Mouse (Mus musculus): ENCODE results near the gene Dnajc3. TPM values are rescaled to one million over a fixed set of nuclear protein-coding genes. Genes with fewer than 3 reads are reported as not detected.
A peak's percentile ranks its signal among the peaks of the same experiment; 100 is the strongest.

Dnajc3 gene
- total and polyA plus RNA-seq, 3 experiments = 29.0 to 40.6 (median 31.6) TPM

DNA sequence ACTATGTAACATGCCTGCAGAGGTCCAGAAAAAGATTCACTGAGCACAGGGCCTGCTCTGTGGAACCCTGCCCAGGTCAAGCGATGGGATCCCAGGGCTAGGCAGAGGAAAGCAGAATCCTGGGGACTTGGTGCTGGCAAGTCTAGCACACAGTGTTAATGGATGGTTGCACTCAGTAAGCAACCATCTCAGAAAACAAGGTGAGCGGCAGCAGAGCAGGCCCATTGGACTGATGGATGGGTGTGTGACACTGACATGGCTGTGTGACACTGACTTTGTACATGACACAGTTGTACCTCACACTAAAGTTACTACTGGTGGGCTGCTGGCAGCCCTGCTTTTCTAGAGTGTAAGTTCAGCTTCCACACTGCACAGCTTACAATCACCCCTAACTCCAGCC lies 71.8 kb downstream of the Dnajc3 start:
- Histone ChIP-seq H3K4me3 (replicated peaks in 1 of 3; ENCODE audit: low read depth in 2 of 3, low read length in 2 of 3, poor library complexity in 1 of 3) (no peak overlapping the region), H3K27ac (ENCODE audit: insufficient read depth, low read depth) (no peak overlapping the region), H3K9ac (ENCODE audit: insufficient read depth, low read depth) (no peak overlapping the region), H3K27me3 (replicated peaks) (peaks cover 2% of the 10 kb centered on the region), H3K4me1 (ENCODE audit: control insufficient read depth in 1 of 2, insufficient read depth in 2 of 2) (peaks cover 6 to 9% of the 10 kb centered on the region in 2 experiments; a peak in 2 of 4 replicates), H3K9me3 (replicated peaks; ENCODE audit: low read length) (no peaks in the 10 kb centered on the region), H3K4me2 (ENCODE audit: insufficient read depth, low read depth, poor library complexity, severe bottlenecking) (no peak overlapping the region), H3K36me3 (replicated peaks in 1 of 2; ENCODE audit: control insufficient read depth in 1 of 2, insufficient read depth in 1 of 2, low read length in 1 of 2) (no peaks in the 10 kb centered on the region), H3K79me2 (replicated peaks; ENCODE audit: control insufficient read depth, extremely low read depth, insufficient read depth, poor library complexity, severe bottlenecking) (no peaks in the 10 kb centered on the region)
- no peak for TF ChIP-seq CTCF (conservative IDR thresholded peaks at IDR 0.05 in 1 of 2, IDR thresholded peaks at IDR 0.05 in 1 of 2; ENCODE audit: low read depth in 2 of 2, low read length in 2 of 2)
- no peak for TF ChIP-seq JUN (IDR thresholded peaks at IDR 0.05; ENCODE audit: insufficient read depth, low read depth, low read length)
- TF ChIP-seq ELF1 (IDR thresholded peaks at IDR 0.05; ENCODE audit: low read depth, low read length) = no peak
- in situ Hi-C loops (cut with MboI; ENCODE audit: low pct_ligation_motif_present, low pct_unique_long_range_greater_than_20kb, low sequenced_read_pairs) = no loop called here
- DNase-seq (ENCODE audit: extremely low read depth) = no peak
- dilution Hi-C loops (cut with MboI; ENCODE audit: extremely low pct_ligation_motif_present, extremely low pct_unique_long_range_greater_than_20kb, low sequenced_read_pairs) = no loop called here

GRCm38 (mm10) chr14:119012607-119013431 lies 75.0 kb downstream of the Dnajc3 start:
- TF ChIP-seq NRF1 (IDR thresholded peaks at IDR 0.05; ENCODE audit: low read depth, low read length) = peak; percentile 91
- no peak for TF ChIP-seq CHD2 (IDR thresholded peaks at IDR 0.05; ENCODE audit: low read length)
- no peak for TF ChIP-seq MAFK (IDR thresholded peaks at IDR 0.05; ENCODE audit: insufficient replicate concordance, low read length)
- no peak for TF ChIP-seq KAT2A (IDR thresholded peaks at IDR 0.05; ENCODE audit: insufficient replicate concordance, low read length)
- TF ChIP-seq JUND (conservative IDR thresholded peaks at IDR 0.05; ENCODE audit: low read depth, low read length) = no peak
- no peak for TF ChIP-seq USF1 (IDR thresholded peaks at IDR 0.05; ENCODE audit: low read depth, low read length)
- in situ Hi-C loops (cut with MboI; ENCODE audit: low pct_ligation_motif_present, low pct_unique_long_range_greater_than_20kb, low sequenced_read_pairs) = no loop called here
- Histone ChIP-seq H3K9me3 (replicated peaks; ENCODE audit: low read length) (no peaks in the 10 kb centered on the region), H3K4me1 (ENCODE audit: control insufficient read depth in 1 of 2, insufficient read depth in 2 of 2) (peaks cover 0 to 9% of the 10 kb centered on the region in 2 experiments; a peak in 1 of 4 replicates), H3K27me3 (replicated peaks) (peaks cover 13% of the 10 kb centered on the region), H3K79me2 (replicated peaks; ENCODE audit: control insufficient read depth, extremely low read depth, insufficient read depth, poor library complexity, severe bottlenecking) (no peaks in the 10 kb centered on the region), H3K27ac (ENCODE audit: insufficient read depth, low read depth) (no peak overlapping the region), H3K9ac (ENCODE audit: insufficient read depth, low read depth) (no peak overlapping the region), H3K4me3 (replicated peaks in 1 of 3; ENCODE audit: low read depth in 2 of 3, low read length in 2 of 3, poor library complexity in 1 of 3) (peak overlapping the region in 1 of 3 experiments; percentile 2), H3K4me2 (ENCODE audit: insufficient read depth, low read depth, poor library complexity, severe bottlenecking) (peak overlapping the region; percentile 43; the same call in 1 of the 2 replicates), H3K36me3 (replicated peaks in 1 of 2; ENCODE audit: control insufficient read depth in 1 of 2, insufficient read depth in 1 of 2, low read length in 1 of 2) (no peaks in the 10 kb centered on the region)
- peak; percentile 33 for DNase-seq (ENCODE audit: extremely low read depth)
- dilution Hi-C loops (cut with MboI; ENCODE audit: extremely low pct_ligation_motif_present, extremely low pct_unique_long_range_greater_than_20kb, low sequenced_read_pairs) = no loop called here

DNA sequence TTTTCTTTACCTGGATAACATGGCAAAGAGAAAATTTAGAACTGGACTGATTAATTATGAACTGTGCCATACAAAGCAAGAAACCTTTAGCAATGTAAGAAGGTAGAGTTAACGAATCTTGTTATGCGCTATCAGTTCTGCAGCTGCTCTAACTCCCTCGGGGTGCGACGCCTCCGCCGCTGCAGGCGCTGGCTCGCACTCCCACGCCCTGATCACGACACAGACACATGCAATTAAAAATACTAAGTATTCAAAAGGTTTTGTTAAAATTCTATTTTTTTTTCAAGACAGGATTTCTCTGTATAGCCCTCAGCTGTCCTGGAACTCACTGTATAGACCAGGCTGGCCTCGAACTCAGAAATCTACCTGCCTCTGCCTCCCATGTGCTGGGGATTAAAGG lies 75.8 kb downstream of the Dnajc3 start:
- in situ Hi-C loops (cut with MboI; ENCODE audit: low pct_ligation_motif_present, low pct_unique_long_range_greater_than_20kb, low sequenced_read_pairs) = no loop called here
- dilution Hi-C loops (cut with MboI; ENCODE audit: extremely low pct_ligation_motif_present, extremely low pct_unique_long_range_greater_than_20kb, low sequenced_read_pairs) = no loop called here
- peaks cover 13% of the 10 kb centered on the region for H3K27me3 ChIP-seq (replicated peaks)

More for the DNA sequence above, 75.8 kb downstream of the Dnajc3 start:
- no peaks in the 10 kb centered on the region for H3K36me3 ChIP-seq (replicated peaks in 1 of 2; ENCODE audit: control insufficient read depth in 1 of 2, insufficient read depth in 1 of 2, low read length in 1 of 2)
- TF ChIP-seq MAFK (IDR thresholded peaks at IDR 0.05; ENCODE audit: insufficient replicate concordance, low read length) (no peak), MYC (IDR thresholded peaks at IDR 0.05; ENCODE audit: low read depth, low read length) (no peak), MAZ (IDR thresholded peaks at IDR 0.05; ENCODE audit: low read depth, low read length) (no peak), ZKSCAN1 (IDR thresholded peaks at IDR 0.05; ENCODE audit: borderline replicate concordance, low read depth, low read length) (no peak), USF1 (IDR thresholded peaks at IDR 0.05; ENCODE audit: low read depth, low read length) (no peak), PAX5 (IDR thresholded peaks at IDR 0.05; ENCODE audit: low read length) (no peak), ELF1 (IDR thresholded peaks at IDR 0.05; ENCODE audit: low read depth, low read length) (no peak), TCF12 (IDR thresholded peaks at IDR 0.05; ENCODE audit: low read depth, low read length) (no peak), HCFC1 (IDR thresholded peaks at IDR 0.05; ENCODE audit: low read depth, low read length) (no peak), MXI1 (IDR thresholded peaks at IDR 0.05; ENCODE audit: low read depth, low read length) (no peak), CHD2 (IDR thresholded peaks at IDR 0.05; ENCODE audit: low read length) (no peak), UBTF (IDR thresholded peaks at IDR 0.05; ENCODE audit: low read depth, low read length) (no peak), NRF1 (IDR thresholded peaks at IDR 0.05; ENCODE audit: low read depth, low read length) (no peak), USF2 (conservative IDR thresholded peaks at IDR 0.05; ENCODE audit: low read depth, low read length) (no peak), ZC3H11A (IDR thresholded peaks at IDR 0.05; ENCODE audit: low read depth, low read length) (no peak), JUN (IDR thresholded peaks at IDR 0.05; ENCODE audit: insufficient read depth, low read depth, low read length) (no peak), JUND (conservative IDR thresholded peaks at IDR 0.05; ENCODE audit: low read depth, low read length) (no peak), BHLHE40 (IDR thresholded peaks at IDR 0.05; ENCODE audit: low read depth, low read length) (no peak), RAD21 (IDR thresholded peaks at IDR 0.05; ENCODE audit: low read depth, low read length) (no peak), POLR2A (IDR thresholded peaks at IDR 0.05; ENCODE audit: low read depth, low read length) (no peak)
- DNase-seq (ENCODE audit: extremely low read depth) = no peak
- H3K9me3 ChIP-seq (replicated peaks; ENCODE audit: low read length) = no peaks in the 10 kb centered on the region
- no peak overlapping the region for H3K27ac ChIP-seq (ENCODE audit: insufficient read depth, low read depth)
- peak overlapping the region; percentile 57; the same call in 1 of the 2 replicates for H3K4me2 ChIP-seq (ENCODE audit: insufficient read depth, low read depth, poor library complexity, severe bottlenecking)
- 0 out of 4 replicates have a peak, but pooled peaks cover 0 to 9% of the 10 kb centered on the region in 2 experiments for H3K4me1 ChIP-seq (ENCODE audit: control insufficient read depth in 1 of 2, insufficient read depth in 2 of 2)
- H3K9ac ChIP-seq (ENCODE audit: insufficient read depth, low read depth) = no peak overlapping the region
- H3K4me3 ChIP-seq (replicated peaks in 1 of 3; ENCODE audit: low read depth in 2 of 3, low read length in 2 of 3, poor library complexity in 1 of 3) = no peak overlapping the region
- no peaks in the 10 kb centered on the region for H3K79me2 ChIP-seq (replicated peaks; ENCODE audit: control insufficient read depth, extremely low read depth, insufficient read depth, poor library complexity, severe bottlenecking)
